21 mouse cellular contexts compared by ENCODE assay signal in the genomic region with DNA sequence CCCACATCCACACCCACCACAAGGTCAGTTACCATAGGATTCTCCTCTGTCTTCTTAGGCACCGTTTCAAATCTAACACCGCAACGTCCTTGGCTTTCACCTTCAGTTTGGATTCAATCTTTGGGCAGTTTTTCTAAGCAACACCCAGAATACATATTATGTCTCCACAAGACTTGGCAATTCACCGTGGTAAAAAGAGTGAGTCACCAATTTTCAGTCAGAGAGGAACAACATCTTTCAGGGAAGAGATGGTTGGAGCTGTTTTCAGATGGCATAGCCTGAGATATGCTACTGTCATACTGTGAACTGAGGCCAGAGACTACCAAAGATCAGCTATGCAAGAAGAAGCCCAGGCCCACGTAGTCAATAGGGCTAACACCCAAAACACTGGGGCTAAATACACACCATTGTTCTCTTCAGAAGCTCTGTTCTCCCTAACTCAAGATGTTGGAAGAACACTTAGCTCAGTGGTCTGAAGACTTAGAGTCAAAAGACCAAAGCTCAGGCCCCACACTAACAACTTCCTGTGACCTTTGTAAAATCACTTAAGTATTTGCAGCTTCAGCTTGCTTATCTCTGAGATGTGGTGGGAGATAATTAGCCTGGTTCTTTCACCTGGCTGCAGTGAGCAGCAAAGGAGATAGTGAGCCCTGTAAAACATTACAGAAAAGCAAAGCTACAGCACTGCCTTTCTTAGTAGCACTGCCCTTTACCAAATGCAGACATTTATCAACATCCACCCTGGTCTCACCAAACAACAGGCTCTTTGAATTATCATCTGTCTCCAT. TPM values are rescaled to one million over a fixed set of nuclear protein-coding genes. Genes with fewer than 3 reads are reported as not detected.
DNase-seq lines count a peak whose midpoint lies in the region; ATAC-seq lines count a peak whose summit lies in the region.
"Had no signal": no experiment of that assay in that cellular context is flagged by ENCODE, and none has a peak within 500 bp of the region (broad histone marks: within the 10 kb centered on the region; RNA-seq: fewer than 3 reads in every experiment).

No protein-coding gene starts in this region.

- H3K4me3 ChIP-seq in heart, embryonic 15.5 days, result no peak overlapping the region
- H3K4me3 ChIP-seq in intestine, embryonic 16.5 days (ENCODE audit: low read length), result no peak overlapping the region
- H3K4me3 ChIP-seq in midbrain, embryonic 10.5 days, result no peak overlapping the region
- no peak overlapping the region for H3K4me3 ChIP-seq in hindbrain, embryonic 16.5 days (ENCODE audit: low read length)
- H3K4me3 ChIP-seq: hindbrain, embryonic 12.5 days; limb, embryonic 13.5 days; liver, embryonic 15.5 days; neural tube, embryonic 12.5 days had no signal

- H3K4me1 ChIP-seq in heart, embryonic 15.5 days (replicated peaks), result peaks cover 15% of the 10 kb centered on the region
- peaks cover 5% of the 10 kb centered on the region; the same call in 1 of the 2 replicates for H3K4me1 ChIP-seq in intestine, embryonic 16.5 days (ENCODE audit: control insufficient read depth, insufficient read depth, low read length)
- H3K4me1 ChIP-seq in midbrain, embryonic 10.5 days, result no peaks in the 10 kb centered on the region
- H3K4me1 ChIP-seq in hindbrain, embryonic 16.5 days (ENCODE audit: control insufficient read depth, insufficient read depth, low read depth, low read length), result 0 out of 2 replicates have a peak, but pooled peaks cover 3% of the 10 kb centered on the region
- H3K4me1 ChIP-seq: hindbrain, embryonic 12.5 days; limb, embryonic 13.5 days; liver, embryonic 15.5 days; neural tube, embryonic 12.5 days had no signal

- 66% methylated on average over 5 of the region's 5 CpGs for WGBS in heart, embryonic 15.5 days
- 72% methylated on average over 5 of the region's 5 CpGs for WGBS in intestine, embryonic 16.5 days
- 83% methylated on average over 5 of the region's 5 CpGs for WGBS in midbrain, embryonic 10.5 days
- 79% methylated on average over 5 of the region's 5 CpGs for WGBS in hindbrain, embryonic 16.5 days

- H3K9ac ChIP-seq in heart, embryonic 15.5 days, result no peak overlapping the region
- no peak overlapping the region for H3K9ac ChIP-seq in intestine, embryonic 16.5 days (ENCODE audit: low read depth, low read length)
- H3K9ac ChIP-seq in hindbrain, embryonic 16.5 days (ENCODE audit: low read depth, low read length), result no peak overlapping the region
- H3K9ac ChIP-seq: forebrain, postnatal 0 days; hindbrain, embryonic 12.5 days; limb, embryonic 13.5 days; liver, embryonic 15.5 days; neural tube, embryonic 12.5 days had no signal

- no peaks in the 10 kb centered on the region for H3K9me3 ChIP-seq in heart, embryonic 15.5 days (replicated peaks)
- H3K9me3 ChIP-seq in intestine, embryonic 16.5 days (ENCODE audit: control insufficient read depth, low read length), result no peaks in the 10 kb centered on the region
- no peaks in the 10 kb centered on the region for H3K9me3 ChIP-seq in midbrain, embryonic 10.5 days (replicated peaks)
- no peaks in the 10 kb centered on the region for H3K9me3 ChIP-seq in hindbrain, embryonic 16.5 days (ENCODE audit: control insufficient read depth, low read length)
- H3K9me3 ChIP-seq: hindbrain, embryonic 12.5 days; limb, embryonic 13.5 days; liver, embryonic 15.5 days; neural tube, embryonic 12.5 days had no signal

- H3K27me3 ChIP-seq in heart, embryonic 15.5 days, result no peaks in the 10 kb centered on the region
- no peaks in the 10 kb centered on the region for H3K27me3 ChIP-seq in intestine, embryonic 16.5 days (replicated peaks; ENCODE audit: control insufficient read depth, insufficient read depth, low read length)
- no peaks in the 10 kb centered on the region for H3K27me3 ChIP-seq in midbrain, embryonic 10.5 days (ENCODE audit: low read depth, poor library complexity, severe bottlenecking)
- no peaks in the 10 kb centered on the region for H3K27me3 ChIP-seq in hindbrain, embryonic 16.5 days (replicated peaks; ENCODE audit: control insufficient read depth, insufficient read depth, low read length)
- H3K27me3 ChIP-seq: hindbrain, embryonic 12.5 days; limb, embryonic 13.5 days; liver, embryonic 15.5 days; neural tube, embryonic 12.5 days had no signal

- no peak overlapping the region for H3K4me2 ChIP-seq in heart, embryonic 15.5 days
- no peak overlapping the region for H3K4me2 ChIP-seq in intestine, embryonic 16.5 days (ENCODE audit: low read depth, low read length)
- H3K4me2 ChIP-seq in hindbrain, embryonic 16.5 days (ENCODE audit: low read length), result no peak overlapping the region
- H3K4me2 ChIP-seq: hindbrain, embryonic 12.5 days; limb, embryonic 13.5 days; liver, embryonic 15.5 days; neural tube, embryonic 12.5 days had no signal

- H3K36me3 ChIP-seq in heart, embryonic 15.5 days, result no peaks in the 10 kb centered on the region
- no peaks in the 10 kb centered on the region for H3K36me3 ChIP-seq in intestine, embryonic 16.5 days (ENCODE audit: control insufficient read depth, insufficient read depth, low read length)
- H3K36me3 ChIP-seq in midbrain, embryonic 10.5 days, result no peaks in the 10 kb centered on the region
- H3K36me3 ChIP-seq in hindbrain, embryonic 16.5 days (ENCODE audit: control insufficient read depth, insufficient read depth, low read length), result no peaks in the 10 kb centered on the region
- H3K36me3 ChIP-seq: hindbrain, embryonic 12.5 days; limb, embryonic 13.5 days; liver, embryonic 15.5 days; neural tube, embryonic 12.5 days had no signal

- peak overlapping the region; percentile 1; the same call in 1 of the 2 replicates for H3K27ac ChIP-seq in heart, embryonic 15.5 days
- no peak overlapping the region for H3K27ac ChIP-seq in intestine, embryonic 16.5 days (ENCODE audit: low read length)
- H3K27ac ChIP-seq in midbrain, embryonic 10.5 days (replicated peaks), result no peak overlapping the region
- no peak overlapping the region for H3K27ac ChIP-seq in hindbrain, embryonic 16.5 days (ENCODE audit: low read depth, low read length)
- H3K27ac ChIP-seq: hindbrain, embryonic 12.5 days; limb, embryonic 13.5 days; liver, embryonic 15.5 days; neural tube, embryonic 12.5 days had no signal

- no peak for ATAC-seq in heart, embryonic 15.5 days (replicated peaks; ENCODE audit: insufficient number of reproducible peaks, insufficient read depth, low FRiP score, low read depth)
- ATAC-seq in intestine, embryonic 16.5 days, result peak; percentile 75
- no peak for ATAC-seq in hindbrain, embryonic 16.5 days
- ATAC-seq: forebrain, postnatal 0 days had no signal

- DNase-seq in heart, adult 9 months (ENCODE audit: low spot score in 2 of 2), result no peak
- DNase-seq in CD4-positive helper T cell, adult 2 months (ENCODE audit: low read depth, low spot score), result peak; percentile 41
- DNase-seq in Muller cell, postnatal 12 days (ENCODE audit: inconsistent ontology term), result peak; percentile 24
- DNase-seq in urinary bladder, postnatal 4 days (ENCODE audit: low spot score in 2 of 2), result no peak
- DNase-seq in midbrain, embryonic 10.5 days (ENCODE audit: low spot score), result no peak
- DNase-seq: cerebellum, adult 11-12 months; cerebellum, postnatal 25 days; forebrain, postnatal 0 days; gastrocnemius, postnatal 14 days; kidney, adult 18-20 months; kidney, postnatal 25 days; layer of hippocampus, adult 9-11 months; lung, postnatal 10 days; thymus, postnatal 36 days had no signal

RNA-seq across cellular contexts. Expression of a gene that starts 37.1 kb away (rescaled TPM):
- 13.8 and 16.0 TPM in 2 replicates for polyA plus RNA-seq in heart, embryonic 15.5 days (2015; fragmentation: Nextera tagmentation; extraction: Ambion mirVana)
- polyA plus RNA-seq in intestine, embryonic 16.5 days (2015; fragmentation: Nextera tagmentation; extraction: Ambion mirVana), result 0.15 and 0.18 TPM in 2 replicates
- 0.01 TPM in 1 of 2 replicates, not detected in the other for polyA plus RNA-seq in midbrain, embryonic 10.5 days (2016; fragmentation: Nextera tagmentation; extraction: Ambion mirVana)
- polyA plus RNA-seq in hindbrain, embryonic 16.5 days (2015; fragmentation: Nextera tagmentation; extraction: Ambion mirVana), result 0.06 and 0.40 TPM in 2 replicates

RNA-seq across cellular contexts. Expression of a gene that starts 39.4 kb away (rescaled TPM):
- 0.47 and 0.58 TPM in 2 replicates for polyA plus RNA-seq in heart, embryonic 15.5 days (2015; fragmentation: Nextera tagmentation; extraction: Ambion mirVana)
- 0.17 TPM in 1 of 2 replicates, not detected in the other for polyA plus RNA-seq in intestine, embryonic 16.5 days (2015; fragmentation: Nextera tagmentation; extraction: Ambion mirVana)
- polyA plus RNA-seq in midbrain, embryonic 10.5 days (2016; fragmentation: Nextera tagmentation; extraction: Ambion mirVana), result not detected in 2 replicates
- 0.10 and 0.20 TPM in 2 replicates for polyA plus RNA-seq in hindbrain, embryonic 16.5 days (2015; fragmentation: Nextera tagmentation; extraction: Ambion mirVana)
- polyA plus RNA-seq: hindbrain, embryonic 12.5 days; neural tube, embryonic 12.5 days had no signal

RNA-seq across cellular contexts. Expression of a gene that starts 46.4 kb away (rescaled TPM):
- polyA plus RNA-seq in heart, embryonic 15.5 days (2015; fragmentation: Nextera tagmentation; extraction: Ambion mirVana), result 18.4 TPM in 2 replicates
- 35.8 and 41.6 TPM in 2 replicates for polyA plus RNA-seq in intestine, embryonic 16.5 days (2015; fragmentation: Nextera tagmentation; extraction: Ambion mirVana)
- polyA plus RNA-seq in midbrain, embryonic 10.5 days (2016; fragmentation: Nextera tagmentation; extraction: Ambion mirVana), result 2.3 and 2.9 TPM in 2 replicates
- 3.0 and 3.1 TPM in 2 replicates for polyA plus RNA-seq in hindbrain, embryonic 16.5 days (2015; fragmentation: Nextera tagmentation; extraction: Ambion mirVana)

Comparison
In these comparisons a context has a peak if more than half of its experiments do, and no peak if none do; other contexts are left out.
1. DNase-seq: peak in CD4-positive helper T cell, adult 2 months (single experiment) and Muller cell, postnatal 12 days (single experiment); none in heart, adult 9 months (0 of 2), urinary bladder, postnatal 4 days (0 of 2) and midbrain, embryonic 10.5 days (single experiment).
2. RNA of a gene that starts 37.1 kb away (polyA plus RNA-seq): 13.8 to 16.0 TPM in heart, embryonic 15.5 days; 0.15 to 0.18 TPM in intestine, embryonic 16.5 days, 0.06 to 0.40 TPM in hindbrain, embryonic 16.5 days and 0.01 TPM in midbrain, embryonic 10.5 days; every median in the first group is over 10 times any median in the second.